Mouse (Mus musculus): ENCODE results near the gene Gm49398.

- TF ChIP-seq POLR2A (IDR thresholded peaks at IDR 0.05; ENCODE audit: borderline replicate concordance, control insufficient read depth, low read depth, low read length) (no peak), CTCF (IDR thresholded peaks at IDR 0.05; ENCODE audit: control insufficient read depth, insufficient read depth, low read length) (no peak)
Measured at GRCm38 (mm10) chr13:61288739-61289138, at the start of gene Gm49398.
